Mouse (Mus musculus) gastrocnemius, adult 18-20 months (tissue): ENCODE measurements around the gene Slc34a3. TPM values are rescaled to one million over a fixed set of nuclear protein-coding genes. Genes with fewer than 3 reads are reported as not detected.

ENCODE experiments used
- DNase-seq: peaks from one replicate; pipeline ENCODE4 v3.0.0; 2021; ENCODE audit warnings: low spot score
- total RNA-seq, 2 experiments: library from RNA; stranded (reverse); gene quantifications; 2 replicates each; pipeline ENCODE4 v1.2.3; 2021

Slc34a3 gene
- total RNA-seq, 2 experiments from 2014 or later, result not detected

GRCm38 (mm10) chr2:25252331-25252730, 18.2 kb upstream of the Slc34a3 start:
- no peak for DNase-seq

- no peak for DNase-seq
Observed at GRCm38 (mm10) chr2:25246183-25247072, 12.3 kb upstream of the Slc34a3 start, which contains the start of gene AL732309.1. AL732309.1 (minus strand) TSS chr2:25246863.

- no peak for DNase-seq
Observed at GRCm38 (mm10) chr2:25244144-25244543, 10.0 kb upstream of the Slc34a3 start.

GRCm38 (mm10) chr2:25243342-25243741, 9.2 kb upstream of the Slc34a3 start:
- DNase-seq, result no peak

- DNase-seq, result no peak
Observed at GRCm38 (mm10) chr2:25242101-25242506, 7.9 kb upstream of the Slc34a3 start, which contains the start of the genes Rnf208 and Cysrt1. Rnf208 (plus strand) TSS chr2:25242255. Cysrt1 (minus strand) TSS chr2:25242452.

GRCm38 (mm10) chr2:25241438-25241775, 7.2 kb upstream of the Slc34a3 start:
- no peak for DNase-seq

GRCm38 (mm10) chr2:25240723-25241437, 6.7 kb upstream of the Slc34a3 start:
- peak; percentile 61 for DNase-seq

GRCm38 (mm10) chr2:25240310-25240709, 6.1 kb upstream of the Slc34a3 start:
- no peak for DNase-seq

- no peak for DNase-seq
Observed at GRCm38 (mm10) chr2:25239766-25240165, 5.6 kb upstream of the Slc34a3 start.

- no peak for DNase-seq
Observed at GRCm38 (mm10) chr2:25238106-25238505, 3.9 kb upstream of the Slc34a3 start.

GRCm38 (mm10) chr2:25237522-25237921, 3.4 kb upstream of the Slc34a3 start:
- no peak for DNase-seq

GRCm38 (mm10) chr2:25236614-25237013, 2.5 kb upstream of the Slc34a3 start, which contains the start of gene Rnf224:
Rnf224 (minus strand) TSS chr2:25236787.
- DNase-seq, result no peak

GRCm38 (mm10) chr2:25234551-25235220, 522 bp upstream of the Slc34a3 start:
- DNase-seq, result no peak

GRCm38 (mm10) chr2:25233421-25233820, 743 bp downstream of the Slc34a3 start:
- no peak for DNase-seq

- DNase-seq, result no peak
Observed at GRCm38 (mm10) chr2:25231038-25231437, 3.1 kb downstream of the Slc34a3 start.

- no peak for DNase-seq
Observed at GRCm38 (mm10) chr2:25230581-25230980, 3.6 kb downstream of the Slc34a3 start.

- no peak for DNase-seq
Observed at GRCm38 (mm10) chr2:25229582-25229981, 4.6 kb downstream of the Slc34a3 start.

GRCm38 (mm10) chr2:25228995-25229530, 5.1 kb downstream of the Slc34a3 start:
- DNase-seq, result no peak

- DNase-seq, result peak; percentile 90
Observed at GRCm38 (mm10) chr2:25228431-25228889, 5.7 kb downstream of the Slc34a3 start.

GRCm38 (mm10) chr2:25227406-25227805, 6.8 kb downstream of the Slc34a3 start:
- no peak for DNase-seq

GRCm38 (mm10) chr2:25226864-25227263, 7.3 kb downstream of the Slc34a3 start:
- DNase-seq, result peak; percentile 65
